Mouse (Mus musculus) G1E (cell line): Measurements from ENCODE around the gene Insm1. TPM values are rescaled to one million over a fixed set of nuclear protein-coding genes. Genes with fewer than 3 reads are reported as not detected.

ENCODE experiments used
- ATAC-seq: 2 replicates; pipeline ENCODE4 v1.8.0; 2016; ENCODE audit warnings: mild to moderate bottlenecking; ENCODE audit not compliant: insufficient number of reproducible peaks, poor library complexity, low FRiP score, severe bottlenecking; ENCODE audit errors: extremely low read depth
- DNase-seq: peaks from one replicate; pipeline ENCODE4 v3.0.0; 2012; ENCODE audit warnings: low spot score
- H3K27me3 ChIP-seq: 2 replicates; pipeline ENCODE4 v1.6.1; 2012; ENCODE audit warnings: mild to moderate bottlenecking, low read length, inconsistent platforms; ENCODE audit not compliant: insufficient read depth
- H3K36me3 ChIP-seq: replicated peaks from 2 replicates; pipeline ENCODE3; 2012; ENCODE audit warnings: mild to moderate bottlenecking, inconsistent platforms
- H3K4me1 ChIP-seq: 2 replicates; pipeline ENCODE4 v1.6.1; 2012; ENCODE audit warnings: low read depth, low read length, inconsistent platforms, mixed read lengths; ENCODE audit not compliant: insufficient read depth
- H3K4me3 ChIP-seq: 2 replicates; pipeline ENCODE4 v1.5.1; 2012; ENCODE audit warnings: low read depth, mild to moderate bottlenecking, inconsistent platforms, low read length, moderate library complexity, mixed read lengths
- H3K9me3 ChIP-seq: replicated peaks from 2 replicates; pipeline ENCODE4 v1.6.1; 2012; ENCODE audit warnings: inconsistent platforms
- CTCF ChIP-seq: IDR thresholded peaks from 2 replicates; pipeline ENCODE4 v1.5.1; 2012; ENCODE audit warnings: low read depth, low read length, inconsistent platforms, mixed read lengths
- GATA1 ChIP-seq: IDR thresholded peaks from 2 replicates; pipeline ENCODE4 v1.6.1; 2012; ENCODE audit warnings: borderline replicate concordance, low read length, inconsistent platforms, mixed read lengths
- GATA2 ChIP-seq: IDR thresholded peaks from 2 replicates; pipeline ENCODE4 v1.6.1; 2012; ENCODE audit warnings: low read depth, low read length, inconsistent platforms, borderline replicate concordance
- POLR2AphosphoS5 ChIP-seq: IDR thresholded peaks from 2 replicates; pipeline ENCODE4 v1.6.1; 2012; ENCODE audit warnings: low read depth, low read length, inconsistent platforms; ENCODE audit not compliant: insufficient replicate concordance
- TAL1 ChIP-seq: conservative IDR thresholded peaks from 2 replicates; pipeline ENCODE4 v1.6.1; 2012; ENCODE audit warnings: low read depth, low read length, inconsistent platforms, mixed read lengths
- polyA plus RNA-seq: library from polyadenylated mRNA; stranded (reverse); fragments of >175 nt; gene quantifications from 2 replicates; pipeline ENCODE4 v1.2.3, GENCODE M21; 2012
- total RNA-seq, 2 experiments: library from RNA; stranded (forward) in 1 of 2; stranded (reverse) in 1 of 2; fragments of 200-1000 nt in 1 of 2; fragments of >200 nt in 1 of 2; fragmentation: Nextera tagmentation in 1 of 2; gene quantifications; 2 replicates each; pipeline ENCODE4 v1.2.3; 2014 to 2017

Gene Insm1
- total RNA-seq (2014; fragmentation: Nextera tagmentation) (not detected in 2 replicates), total RNA-seq (2017) (0.05 TPM in 1 of 2 replicates, not detected in the other), polyA plus RNA-seq (not detected in 2 replicates)

DNA sequence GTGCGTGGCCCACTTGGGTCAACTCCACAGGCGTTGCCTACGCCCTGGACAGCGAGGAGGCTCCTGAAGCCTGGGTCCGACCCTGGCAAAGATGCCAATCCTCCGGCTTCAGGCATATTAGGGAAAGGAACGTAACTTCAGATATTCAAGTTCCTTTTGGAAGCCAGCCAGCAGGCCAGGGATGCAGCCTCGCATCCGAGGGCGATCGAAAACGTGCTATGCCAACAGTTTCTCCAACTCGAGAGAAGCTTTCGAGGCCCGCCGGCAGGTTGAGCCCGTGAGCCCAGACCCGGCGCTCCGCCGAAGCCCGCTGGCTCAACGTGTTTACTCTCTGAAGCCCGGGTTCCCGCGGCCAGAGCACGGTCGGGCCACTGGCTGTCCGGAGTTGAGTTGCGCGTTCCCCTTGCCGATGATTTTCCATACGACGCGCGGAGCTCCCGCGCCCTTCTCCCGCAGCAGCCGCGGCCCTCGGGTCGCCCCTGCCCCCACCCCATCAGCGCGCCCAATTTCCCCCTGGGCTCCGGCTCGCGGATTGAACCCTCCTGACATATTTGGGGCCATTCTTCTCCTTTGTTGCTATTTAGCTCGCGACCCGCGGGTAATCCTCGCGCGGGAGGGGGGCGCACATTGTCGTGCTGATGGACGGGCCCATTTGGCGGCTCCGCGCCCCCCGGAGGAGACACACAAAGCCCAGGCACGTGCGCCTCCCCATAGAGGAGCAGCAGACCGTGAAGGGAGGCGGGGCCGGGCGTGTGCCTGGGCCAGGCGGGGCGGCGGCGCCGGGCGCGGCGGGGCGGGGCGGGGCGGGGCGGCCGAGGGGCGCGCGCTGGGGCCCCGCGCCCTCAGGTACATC, at the start of gene Insm1:
TSS of gene Insm1 (plus strand) at position 846 of the 853 bp plus-strand sequence.
- Histone ChIP-seq H3K4me1 (no peaks in the 10 kb centered on the region), H3K4me3 (no peak within 1 kb of the TSS; the same call in 1 of the 2 replicates), H3K36me3 (no peaks in the 10 kb centered on the region), H3K9me3 (peaks cover 58% of the 10 kb centered on the region), H3K27me3 (no peaks in the 10 kb centered on the region; the same call in 1 of the 2 replicates)
- TF ChIP-seq CTCF (no peak), GATA1 (no peak), GATA2 (no peak), TAL1 (no peak), POLR2AphosphoS5 (no peak)
- no peak for ATAC-seq
- no peak for DNase-seq

DNA sequence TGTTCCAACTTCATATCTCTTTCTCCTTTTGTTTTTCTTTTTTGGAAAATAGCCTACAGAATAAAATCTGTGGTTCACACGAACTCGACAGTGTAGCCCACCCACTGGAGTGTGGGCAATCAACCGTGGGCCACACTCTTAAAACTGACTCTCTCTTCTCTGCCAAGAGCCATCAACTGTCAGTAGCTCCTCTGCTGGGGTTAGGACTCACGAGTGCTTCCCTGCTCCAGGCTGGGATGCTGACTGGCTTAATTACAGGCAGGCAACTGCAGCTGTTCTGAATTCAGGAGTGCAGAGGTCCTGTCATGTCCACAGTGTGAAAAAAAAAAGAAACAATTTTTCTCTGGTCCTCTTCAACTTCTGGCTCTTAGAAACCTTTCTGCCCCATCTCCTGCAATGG, 49.6 kb upstream of the Insm1 start:
- H3K4me3 ChIP-seq = no peak overlapping the region
- H3K27me3 ChIP-seq = no peaks in the 10 kb centered on the region
- no peaks in the 10 kb centered on the region for H3K4me1 ChIP-seq
- TF ChIP-seq TAL1 = no peak
- TF ChIP-seq CTCF = no peak
- no peak for TF ChIP-seq GATA2
- TF ChIP-seq POLR2AphosphoS5 = no peak
- TF ChIP-seq GATA1 = no peak
- DNase-seq (no peak), ATAC-seq (no peak)
- peaks cover 23% of the 10 kb centered on the region for H3K9me3 ChIP-seq
- no peaks in the 10 kb centered on the region for H3K36me3 ChIP-seq

DNA sequence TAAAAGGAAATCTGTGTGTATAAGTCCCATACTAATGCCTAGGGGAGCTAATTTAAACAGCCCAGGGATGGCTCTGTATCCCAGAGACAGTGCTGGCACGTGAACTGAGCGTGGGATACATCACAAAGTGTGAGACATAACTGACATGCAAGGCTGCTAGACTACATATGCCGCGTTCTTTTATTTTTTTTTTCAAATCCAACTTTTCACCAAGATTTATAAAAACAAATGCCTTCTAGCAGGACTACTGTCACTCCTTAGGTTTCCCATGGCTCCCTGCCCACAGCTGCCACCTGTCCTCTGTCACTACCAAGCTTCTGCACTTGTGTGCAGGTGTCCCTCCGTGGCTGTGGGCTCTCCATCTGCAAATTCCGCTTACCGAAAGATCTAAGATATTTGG, 47.5 kb upstream of the Insm1 start:
- H3K9me3 ChIP-seq = peaks cover 16% of the 10 kb centered on the region
- DNase-seq (no peak), ATAC-seq (no peak)
- H3K27me3 ChIP-seq = no peaks in the 10 kb centered on the region
- H3K4me1 ChIP-seq = no peaks in the 10 kb centered on the region
- no peaks in the 10 kb centered on the region for H3K36me3 ChIP-seq
- H3K4me3 ChIP-seq = no peak overlapping the region
- TF ChIP-seq GATA2 (no peak), POLR2AphosphoS5 (no peak), GATA1 (no peak), CTCF (no peak), TAL1 (no peak)

DNA sequence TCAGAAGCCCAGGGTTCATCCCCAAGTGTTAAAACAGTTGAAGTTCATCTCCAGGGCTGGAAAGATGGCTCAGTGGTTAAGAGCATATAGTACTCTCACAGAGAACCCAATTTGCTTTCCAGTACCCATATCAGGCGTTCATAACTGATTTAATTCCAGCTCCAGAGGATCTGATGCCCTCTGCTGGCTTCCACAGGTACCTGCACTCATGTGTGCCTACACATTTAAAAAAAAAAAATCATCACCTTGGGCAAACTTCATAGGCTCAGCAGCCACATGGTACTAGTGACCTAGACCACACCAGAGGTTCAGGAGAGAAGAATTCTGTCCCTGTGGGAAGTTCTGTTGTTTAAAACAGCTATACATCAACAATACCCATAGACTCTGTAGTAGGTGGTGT, 43.0 kb upstream of the Insm1 start:
- DNase-seq = no peak
- Histone ChIP-seq H3K9me3 (peaks cover 20% of the 10 kb centered on the region), H3K4me3 (no peak overlapping the region), H3K27me3 (no peaks in the 10 kb centered on the region), H3K4me1 (no peaks in the 10 kb centered on the region), H3K36me3 (no peaks in the 10 kb centered on the region)
- ATAC-seq = no peak
- TF ChIP-seq CTCF (no peak), GATA1 (no peak), TAL1 (no peak), GATA2 (no peak), POLR2AphosphoS5 (no peak)

DNA sequence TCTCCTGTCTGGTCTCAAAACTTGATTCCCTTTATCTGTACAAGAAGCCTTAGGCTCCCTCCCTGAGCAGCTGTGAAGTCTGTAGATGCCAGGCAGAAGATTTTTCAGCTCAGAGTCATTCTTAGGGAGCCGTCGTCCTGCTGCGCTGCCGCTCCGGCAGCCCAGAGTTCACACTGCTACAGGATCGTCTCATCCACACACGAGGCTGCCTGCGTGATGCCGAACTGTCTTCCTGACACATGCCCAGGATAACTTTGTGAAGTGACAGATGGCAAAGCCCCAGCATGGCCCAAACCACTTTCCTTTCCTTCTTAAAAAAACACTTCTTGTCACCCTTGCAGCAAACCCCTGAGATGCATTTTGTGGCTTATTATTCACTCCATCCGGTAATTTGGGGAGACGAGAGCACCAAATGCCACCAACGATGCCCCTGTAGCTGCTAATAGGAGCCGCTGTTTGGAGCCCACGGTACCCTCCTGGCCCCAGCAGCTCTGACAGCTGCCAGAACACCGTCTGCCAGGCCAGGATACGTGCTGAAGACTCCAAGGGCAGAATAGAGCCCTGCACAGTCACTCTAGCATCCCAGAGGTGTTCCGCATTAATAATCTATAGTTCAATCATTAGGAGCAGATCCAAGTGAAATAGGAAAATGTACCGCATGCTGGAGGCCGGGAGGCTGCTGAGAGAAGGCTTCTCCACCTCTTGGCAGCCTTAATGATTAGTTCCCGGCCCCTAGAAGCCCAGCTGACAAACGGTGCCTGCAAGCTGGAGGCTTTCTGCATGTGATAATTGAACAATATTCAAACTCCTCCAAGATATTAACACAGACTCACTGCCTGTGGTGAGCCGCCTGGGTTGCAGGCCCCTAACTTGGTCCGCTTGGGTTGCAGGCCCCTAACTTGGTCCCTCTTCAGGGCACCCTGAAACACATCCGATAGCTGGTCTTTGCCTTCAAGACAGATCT, 37.6 kb upstream of the Insm1 start:
- no peak for DNase-seq
- H3K9me3 ChIP-seq = peaks cover 26% of the 10 kb centered on the region
- no peaks in the 10 kb centered on the region for H3K4me1 ChIP-seq
- H3K36me3 ChIP-seq = no peaks in the 10 kb centered on the region
- ATAC-seq = no peak
- no peak overlapping the region for H3K4me3 ChIP-seq
- no peak for TF ChIP-seq POLR2AphosphoS5
- no peak for TF ChIP-seq CTCF
- TF ChIP-seq GATA1 = no peak
- no peak for TF ChIP-seq GATA2
- no peak for TF ChIP-seq TAL1
- no peaks in the 10 kb centered on the region for H3K27me3 ChIP-seq

DNA sequence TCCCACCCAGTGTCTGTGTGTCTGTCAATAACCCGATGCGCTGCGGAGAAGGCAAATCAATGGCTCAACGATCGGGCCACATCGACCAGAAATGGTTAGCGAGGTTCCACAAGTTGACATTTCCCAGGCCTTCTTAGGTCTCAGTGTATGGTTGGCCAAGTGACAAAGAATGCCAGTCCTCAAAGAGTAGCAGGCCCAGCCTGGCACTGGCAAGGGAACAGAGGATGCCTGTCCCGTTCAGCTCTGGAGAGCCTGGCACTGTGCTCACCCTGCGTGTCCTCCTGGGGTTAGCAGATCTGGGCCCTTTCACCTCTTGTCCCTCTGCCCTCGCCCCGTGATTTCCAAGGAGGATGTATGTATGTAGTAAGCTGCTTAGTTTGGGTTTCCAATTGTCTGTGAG, 25.6 kb upstream of the Insm1 start:
- Histone ChIP-seq H3K4me3 (no peak overlapping the region), H3K27me3 (no peaks in the 10 kb centered on the region), H3K4me1 (no peaks in the 10 kb centered on the region), H3K9me3 (peaks cover 17% of the 10 kb centered on the region), H3K36me3 (no peaks in the 10 kb centered on the region)
- TF ChIP-seq TAL1 (no peak), GATA2 (no peak), CTCF (no peak), GATA1 (no peak), POLR2AphosphoS5 (no peak)
- ATAC-seq (no peak), DNase-seq (no peak)
